Mouse (Mus musculus) limb, embryonic 14.5 days (tissue): ENCODE results near the gene Dlg1. TPM values are rescaled to one million over a fixed set of nuclear protein-coding genes. Genes with fewer than 3 reads are reported as not detected.

Experiments
- ATAC-seq: fragments of 200-750 bp; cut with Nextera tagmentation; 2 replicates; pipeline ENCODE4 v1.8.0; 2017; ENCODE audit warnings: low read depth, moderate number of reproducible peaks, moderate TSS enrichment; ENCODE audit not compliant: low FRiP score
- DNase-seq: peaks from one replicate; pipeline ENCODE4 v3.0.0-alpha.2; 2015; ENCODE audit warnings: low spot score
- H3K27ac ChIP-seq: fragments of 300-500 bp; sonication (generic); replicated peaks from 2 replicates; pipeline ENCODE4 v1.5.1; 2014; ENCODE audit warnings: low read depth, mild to moderate bottlenecking, low read length, moderate library complexity, mixed read lengths
- H3K27me3 ChIP-seq: fragments of 300-500 bp; sonication (generic); 2 replicates; pipeline ENCODE4 v1.6.1; 2014; ENCODE audit warnings: low read length, mixed read lengths; ENCODE audit not compliant: control insufficient read depth, insufficient read depth
- H3K36me3 ChIP-seq: fragments of 300-500 bp; sonication (generic); 2 replicates; pipeline ENCODE4 v1.6.1; 2014; ENCODE audit warnings: mild to moderate bottlenecking, low read length, moderate library complexity, mixed read lengths; ENCODE audit not compliant: control insufficient read depth, insufficient read depth
- H3K4me1 ChIP-seq: fragments of 300-500 bp; sonication (generic); 2 replicates; pipeline ENCODE4 v1.6.1; 2014; ENCODE audit warnings: antibody characterized with exemption, low read length, mixed read lengths; ENCODE audit not compliant: control insufficient read depth, insufficient read depth
- H3K4me2 ChIP-seq: fragments of 300-500 bp; sonication (generic); replicated peaks from 2 replicates; pipeline ENCODE4 v1.6.1; 2014; ENCODE audit warnings: low read depth, mild to moderate bottlenecking, low read length, moderate library complexity; ENCODE audit not compliant: severe bottlenecking
- H3K4me3 ChIP-seq: fragments of 300-500 bp; sonication (generic); replicated peaks from 2 replicates; pipeline ENCODE4 v1.5.1; 2014; ENCODE audit warnings: low read length
- H3K9ac ChIP-seq: fragments of 300-500 bp; sonication (generic); 2 replicates; pipeline ENCODE4 v1.6.1; 2014; ENCODE audit warnings: mild to moderate bottlenecking, low read depth, low read length, moderate library complexity; ENCODE audit not compliant: severe bottlenecking
- H3K9me3 ChIP-seq: fragments of 300-500 bp; sonication (generic); 2 replicates; pipeline ENCODE4 v1.6.1; 2016; ENCODE audit warnings: low read length; ENCODE audit not compliant: control insufficient read depth
- POLR2A ChIP-seq: fragments of 200-500 bp; IDR thresholded peaks from 2 replicates; pipeline ENCODE4 v1.8.0; 2012; ENCODE audit warnings: inconsistent platforms, mild to moderate bottlenecking, moderate library complexity, borderline replicate concordance; ENCODE audit not compliant: insufficient read depth, insufficient read length; ENCODE audit errors: extremely low read depth
- WGBS: fragments of 180-500 bp; shearing (Covaris S2); extraction: QIAGEN DNeasy Blood & Tissue Kit; methylation state at CpG from one replicate; pipeline ENCODE4 v1.1.7; 2014; 5-methylcytosine and 5-hydroxymethylcytosine counted together
- polyA plus RNA-seq, 2 experiments: library from polyadenylated mRNA; depleted of rRNA in 1 of 2; stranded (reverse) in 1 of 2; unstranded in 1 of 2; fragments of >200 nt; fragmentation: Nextera tagmentation in 1 of 2; extraction: Ambion mirVana in 1 of 2; gene quantifications; 2 replicates each; pipeline versions ENCODE4 v1.2.1 to v1.2.3; 2012 to 2014

Gene Dlg1
- polyA plus RNA-seq, 2 experiments: 37.9 to 62.0 TPM

DNA sequence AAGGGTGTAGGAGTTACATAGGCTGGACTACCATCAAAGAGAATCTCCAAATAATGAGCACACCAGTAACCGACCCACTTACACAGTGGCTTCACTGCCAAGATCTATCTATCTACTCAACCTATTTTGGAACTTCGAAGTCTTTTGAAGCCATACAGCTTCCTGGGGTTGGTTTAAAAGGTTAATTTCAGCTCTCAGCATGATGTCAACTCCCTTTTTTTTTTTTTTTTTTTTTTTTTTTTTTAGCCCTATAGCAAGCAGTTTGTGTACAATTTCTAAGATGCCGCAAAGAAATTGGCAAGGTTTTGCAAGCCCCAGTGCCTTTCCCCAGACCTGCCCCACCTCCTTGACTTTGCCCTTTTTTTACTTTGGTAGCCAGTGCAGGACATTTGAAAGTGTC is 202.0 kb downstream of the Dlg1 start:
- Histone ChIP-seq H3K9me3 (peaks cover 6% of the 10 kb centered on the region; the same call in 1 of the 2 replicates), H3K27me3 (no peaks in the 10 kb centered on the region), H3K4me2 (no peak overlapping the region), H3K4me1 (no peaks in the 10 kb centered on the region), H3K36me3 (peaks cover 83% of the 10 kb centered on the region), H3K4me3 (no peak overlapping the region), H3K9ac (no peak overlapping the region), H3K27ac (no peak overlapping the region)
- DNase-seq: no peak
- TF ChIP-seq POLR2A: no peak
- ATAC-seq: no peak
- WGBS: 79% methylated on average over 3 of the region's 3 CpGs

DNA sequence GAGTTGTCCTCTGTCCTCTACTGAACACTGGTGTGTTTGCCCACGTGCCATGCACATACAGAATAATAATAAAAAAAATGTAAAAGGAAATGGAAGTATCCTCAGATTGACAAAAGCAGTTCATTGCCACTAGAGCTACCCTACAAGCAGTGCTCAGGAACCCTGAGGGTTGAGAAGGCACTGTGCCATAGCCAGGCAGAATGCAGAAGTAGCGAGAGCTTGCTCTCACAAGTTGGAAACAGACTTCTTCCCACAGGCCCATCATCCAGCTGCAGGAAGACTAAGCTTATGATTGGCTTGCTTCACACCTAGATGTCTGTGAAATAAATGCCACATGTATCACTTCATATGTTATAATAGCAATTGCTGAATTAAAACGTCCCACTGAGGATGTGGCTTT is 203.7 kb downstream of the Dlg1 start:
- 90% methylated on average over 3 of the region's 3 CpGs for WGBS

DNA sequence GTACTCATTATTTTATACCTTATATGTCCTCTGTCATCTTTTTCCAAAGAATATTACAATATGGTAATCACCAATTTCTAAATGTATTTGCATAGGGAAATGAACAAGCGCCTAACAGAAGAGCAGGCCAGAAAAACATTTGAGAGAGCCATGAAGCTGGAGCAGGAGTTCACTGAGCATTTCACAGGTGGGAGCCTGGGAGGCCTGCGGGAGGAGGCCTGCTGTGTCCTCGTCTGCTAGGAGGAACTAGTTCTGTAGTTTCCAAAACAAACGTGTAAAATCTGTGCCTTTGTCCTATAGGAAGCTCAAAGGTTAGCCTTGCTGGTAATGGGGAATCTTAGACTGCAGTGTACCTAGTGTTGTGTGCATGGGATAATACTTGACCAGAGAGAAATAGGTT is 204.5 kb downstream of the Dlg1 start:
- Histone ChIP-seq H3K27me3 (no peaks in the 10 kb centered on the region), H3K27ac (no peak overlapping the region), H3K4me3 (no peak overlapping the region), H3K9ac (no peak overlapping the region), H3K4me1 (no peaks in the 10 kb centered on the region), H3K36me3 (peaks cover 83% of the 10 kb centered on the region), H3K4me2 (no peak overlapping the region), H3K9me3 (no peaks in the 10 kb centered on the region)
- 83% methylated on average over 4 of the region's 4 CpGs for WGBS
- no peak for TF ChIP-seq POLR2A
- DNase-seq (no peak), ATAC-seq (no peak)

More for the DNA sequence above, 203.7 kb downstream of the Dlg1 start:
- Histone ChIP-seq H3K4me1 (no peaks in the 10 kb centered on the region), H3K36me3 (peaks cover 84% of the 10 kb centered on the region), H3K27ac (no peak overlapping the region), H3K4me2 (no peak overlapping the region), H3K9ac (no peak overlapping the region), H3K4me3 (no peak overlapping the region), H3K27me3 (no peaks in the 10 kb centered on the region), H3K9me3 (no peaks in the 10 kb centered on the region)
- no peak for TF ChIP-seq POLR2A
- DNase-seq (no peak), ATAC-seq (no peak)

DNA sequence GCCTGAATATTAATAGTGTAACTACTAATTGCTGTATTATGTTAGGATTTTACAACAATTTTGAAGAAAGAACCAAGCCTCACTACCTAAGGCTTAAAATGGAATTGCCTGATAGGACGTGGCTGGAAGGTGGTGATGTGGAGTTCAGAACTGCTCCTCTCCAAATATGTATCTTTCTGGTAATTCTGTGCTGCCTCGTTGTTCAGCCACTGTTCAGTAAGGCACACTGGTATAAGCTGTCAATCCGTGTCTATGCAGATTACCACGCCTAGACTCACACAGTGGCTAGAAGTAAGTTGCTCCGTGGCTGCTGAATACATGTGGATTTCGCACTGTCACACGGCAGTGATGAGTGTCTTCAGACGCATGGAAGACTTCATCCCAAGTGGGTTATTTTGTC is 210.5 kb downstream of the Dlg1 start:
- 95% methylated on average over 8 of the region's 8 CpGs for WGBS
- Histone ChIP-seq H3K9ac (no peak overlapping the region), H3K27ac (no peak overlapping the region), H3K4me3 (no peak overlapping the region), H3K4me2 (no peak overlapping the region), H3K36me3 (peaks cover 46% of the 10 kb centered on the region), H3K27me3 (no peaks in the 10 kb centered on the region), H3K9me3 (no peaks in the 10 kb centered on the region), H3K4me1 (peaks cover 1% of the 10 kb centered on the region; the same call in 1 of the 2 replicates)
- no peak for TF ChIP-seq POLR2A
- ATAC-seq (no peak), DNase-seq (no peak)

DNA sequence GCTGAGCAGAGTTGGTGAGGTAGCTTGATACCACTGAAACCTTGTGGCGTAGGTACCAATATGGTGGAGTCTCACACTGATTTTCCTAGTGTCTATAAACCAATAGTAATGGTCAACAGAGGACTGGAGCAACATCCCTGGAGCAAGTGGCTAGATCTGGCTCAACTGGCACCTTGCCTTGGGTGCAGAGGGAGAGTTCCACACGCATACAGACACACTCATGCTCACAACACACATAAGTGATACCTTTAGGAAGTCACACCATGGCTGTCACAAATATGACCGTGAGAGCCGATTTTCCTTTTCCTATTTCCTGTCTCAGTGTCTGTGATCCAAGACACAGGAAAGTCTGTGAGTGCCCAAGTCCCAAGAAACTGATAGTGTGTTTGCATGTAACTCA is 212.1 kb downstream of the Dlg1 start:
- H3K9ac ChIP-seq: no peak overlapping the region
- no peak overlapping the region for H3K4me3 ChIP-seq
- no peak for ATAC-seq
- DNase-seq: no peak
- peaks cover 6% of the 10 kb centered on the region; the same call in 1 of the 2 replicates for H3K4me1 ChIP-seq
- peaks cover 36% of the 10 kb centered on the region for H3K36me3 ChIP-seq
- H3K4me2 ChIP-seq: no peak overlapping the region
- 92% methylated on average over 4 of the region's 4 CpGs for WGBS
- no peaks in the 10 kb centered on the region for H3K27me3 ChIP-seq
- TF ChIP-seq POLR2A: no peak
- H3K27ac ChIP-seq: no peak overlapping the region
- no peaks in the 10 kb centered on the region for H3K9me3 ChIP-seq

DNA sequence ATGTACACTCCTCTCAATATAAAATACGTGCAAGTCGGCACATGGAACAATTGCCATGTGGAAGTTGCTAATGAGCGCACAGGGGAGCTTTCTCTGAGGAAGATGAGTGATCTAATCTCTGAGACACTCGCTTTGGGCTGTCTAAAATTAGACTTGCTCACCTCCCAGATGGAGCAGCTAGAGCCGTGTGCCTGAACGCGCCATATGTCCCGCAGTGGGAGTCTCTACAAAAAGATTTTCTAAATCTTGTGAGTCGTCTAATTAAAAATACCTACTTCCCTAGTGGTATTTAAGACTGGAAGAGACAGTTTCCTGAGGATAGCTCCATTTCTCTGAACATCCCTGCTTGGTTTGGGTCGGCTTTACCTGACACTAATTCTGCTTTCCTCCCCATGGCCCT is 213.1 kb downstream of the Dlg1 start:
- no peak for TF ChIP-seq POLR2A
- Histone ChIP-seq H3K4me3 (no peak overlapping the region), H3K27me3 (no peaks in the 10 kb centered on the region), H3K27ac (no peak overlapping the region), H3K36me3 (peaks cover 28% of the 10 kb centered on the region), H3K4me2 (no peak overlapping the region), H3K4me1 (peaks cover 6% of the 10 kb centered on the region; the same call in 1 of the 2 replicates), H3K9ac (no peak overlapping the region), H3K9me3 (no peaks in the 10 kb centered on the region)
- ATAC-seq (no peak), DNase-seq (no peak)
- WGBS: 76% methylated on average over 10 of the region's 10 CpGs
